Mouse (Mus musculus) CH12.LX (cell line): ENCODE results near the gene Mamdc4.

Experiments used
- CHD2 ChIP-seq: IDR thresholded peaks from 2 replicates; pipeline ENCODE4 v1.6.1; 2011; ENCODE audit warnings: low read length, improper control_type of control experiment
- CTCF ChIP-seq, 2 experiments: IDR thresholded peaks in 1 of 2; conservative IDR thresholded peaks in 1 of 2; 2 replicates each; pipeline ENCODE4 v1.5.1; 2011 to 2012; ENCODE audit warnings: low read depth in 2 of 2, low read length in 2 of 2, improper control_type of control experiment in 1 of 2, inconsistent platforms in 1 of 2, mild to moderate bottlenecking in 1 of 2, moderate library complexity in 1 of 2
- ELF1 ChIP-seq: IDR thresholded peaks from 2 replicates; pipeline ENCODE4 v1.6.1; 2014; ENCODE audit warnings: low read depth, mild to moderate bottlenecking, inconsistent platforms, low read length, improper control_type of control experiment
- EP300 ChIP-seq: IDR thresholded peaks from 2 replicates; pipeline ENCODE4 v1.6.1; 2011; ENCODE audit warnings: low read length, improper control_type of control experiment
- JUND ChIP-seq: conservative IDR thresholded peaks from 2 replicates; pipeline ENCODE4 v1.6.1; 2011; ENCODE audit warnings: low read depth, low read length, improper control_type of control experiment
- KAT2A ChIP-seq: IDR thresholded peaks from 2 replicates; pipeline ENCODE4 v1.6.1; 2012; ENCODE audit warnings: low read length, improper control_type of control experiment, inconsistent platforms; ENCODE audit not compliant: insufficient replicate concordance
- MAZ ChIP-seq: IDR thresholded peaks from 2 replicates; pipeline ENCODE4 v1.6.1; 2012; ENCODE audit warnings: low read depth, mild to moderate bottlenecking, inconsistent platforms, low read length, improper control_type of control experiment, moderate library complexity
- MXI1 ChIP-seq: IDR thresholded peaks from 2 replicates; pipeline ENCODE4 v1.6.1; 2011; ENCODE audit warnings: mild to moderate bottlenecking, low read depth, low read length, improper control_type of control experiment
- POLR2A ChIP-seq: IDR thresholded peaks from 2 replicates; pipeline ENCODE4 v1.6.1; 2011; ENCODE audit warnings: low read depth, mild to moderate bottlenecking, improper control_type of control experiment, low read length
- TBP ChIP-seq: conservative IDR thresholded peaks from 2 replicates; pipeline ENCODE4 v1.6.1; 2011; ENCODE audit warnings: low read depth, low read length, improper control_type of control experiment
- TCF12 ChIP-seq: IDR thresholded peaks from 2 replicates; pipeline ENCODE4 v1.6.1; 2014; ENCODE audit warnings: low read depth, mild to moderate bottlenecking, inconsistent platforms, low read length, improper control_type of control experiment
- USF1 ChIP-seq: IDR thresholded peaks from 2 replicates; pipeline ENCODE4 v1.6.1; 2014; ENCODE audit warnings: low read depth, mild to moderate bottlenecking, inconsistent platforms, low read length, improper control_type of control experiment
- USF2 ChIP-seq: conservative IDR thresholded peaks from 2 replicates; pipeline ENCODE4 v1.6.1; 2011; ENCODE audit warnings: low read depth, low read length, improper control_type of control experiment
- ZMIZ1 ChIP-seq: IDR thresholded peaks from 2 replicates; pipeline ENCODE4 v1.6.1; 2012; ENCODE audit warnings: low read depth, mild to moderate bottlenecking, inconsistent platforms, low read length, improper control_type of control experiment

GRCm38 (mm10) chr2:25578796-25579736 lies 4.4 kb upstream of the Mamdc4 start:
- TF ChIP-seq CTCF (conservative IDR thresholded peaks at IDR 0.05 in 1 of 2, IDR thresholded peaks at IDR 0.05 in 1 of 2; ENCODE audit: low read depth in 2 of 2, low read length in 2 of 2) (no peak), CHD2 (no peak), KAT2A (no peak), ELF1 (no peak), EP300 (no peak), JUND (no peak), POLR2A (no peak), USF2 (no peak), MXI1 (no peak), TCF12 (no peak), TBP (no peak), USF1 (no peak), ZMIZ1 (no peak), MAZ (no peak)
